Mouse (Mus musculus) hematopoietic stem cell, adult 5-6 weeks (primary cell): ENCODE data around the gene Pced1b. TPM values are rescaled to one million over a fixed set of nuclear protein-coding genes. Genes with fewer than 3 reads are reported as not detected.
"Not testable (repeated sequence)": the region's sequence is repeated elsewhere in the genome, so short reads cannot be mapped to it uniquely, and the experiment has no call there.

Source experiments
- ATAC-seq, 2 experiments: fragments of 125-278 bp in 1 of 2; replicated peaks in 1 of 2; 2 replicates each; pipeline ENCODE4 v1.8.0; 2016 to 2017; ENCODE audit warnings: inconsistent platforms in 2 of 2, mild to moderate bottlenecking in 2 of 2, moderate number of reproducible peaks in 2 of 2, low read depth in 1 of 2, moderate TSS enrichment in 1 of 2; ENCODE audit not compliant: low FRiP score in 2 of 2, poor library complexity in 2 of 2, severe bottlenecking in 2 of 2, insufficient read depth in 1 of 2, low TSS enrichment in 1 of 2
- total RNA-seq: library from RNA; stranded (forward); fragments of 172-1452, 232-1000 nt; gene quantifications from 2 replicates; pipeline ENCODE4 v1.2.3, GENCODE M21; 2017

The Pced1b gene
- total RNA-seq, 1 experiment from 2014 or later: 8.8 TPM

- ATAC-seq: no peak
These were observed 127.4 kb downstream of the Pced1b start for GRCm38 (mm10) chr15:97374085-97374844.

GRCm38 (mm10) chr15:97374845-97375720, 128.2 kb downstream of the Pced1b start:
- ATAC-seq: no peak

- no peak for ATAC-seq
These were observed 129.3 kb downstream of the Pced1b start for GRCm38 (mm10) chr15:97376081-97376742.

GRCm38 (mm10) chr15:97376792-97377222, 129.9 kb downstream of the Pced1b start:
- no peak for ATAC-seq

GRCm38 (mm10) chr15:97378061-97378460, 131.2 kb downstream of the Pced1b start:
- ATAC-seq: no peak

GRCm38 (mm10) chr15:97379489-97380304, 132.8 kb downstream of the Pced1b start:
- peak in 1 of 2 experiments; percentile 80; a peak in 2 of 4 replicates for ATAC-seq

GRCm38 (mm10) chr15:97382567-97382966, 135.7 kb downstream of the Pced1b start:
- ATAC-seq: no peak

GRCm38 (mm10) chr15:97383523-97384141, 136.7 kb downstream of the Pced1b start:
- no peak for ATAC-seq

- ATAC-seq: no peak
These were observed 137.5 kb downstream of the Pced1b start for GRCm38 (mm10) chr15:97384170-97385018.

- not testable (repeated sequence) for ATAC-seq
These were observed 138.3 kb downstream of the Pced1b start for GRCm38 (mm10) chr15:97385174-97385573.

- ATAC-seq: no peak
These were observed 140.9 kb downstream of the Pced1b start for GRCm38 (mm10) chr15:97387793-97388192.

GRCm38 (mm10) chr15:97389577-97389976, 142.7 kb downstream of the Pced1b start:
- no peak for ATAC-seq

- no peak for ATAC-seq
These were observed 143.9 kb downstream of the Pced1b start for GRCm38 (mm10) chr15:97390778-97391177.

- ATAC-seq: no peak
These were observed 144.5 kb downstream of the Pced1b start for GRCm38 (mm10) chr15:97391436-97391835.

GRCm38 (mm10) chr15:97394561-97394960, 147.7 kb downstream of the Pced1b start:
- no peak for ATAC-seq
